Mouse (Mus musculus) thymus, postnatal 25 days (tissue): ENCODE measurements around the gene Parm1.

Experiments
- DNase-seq: peaks from one replicate; pipeline ENCODE4 v3.0.0; 2022

The Parm1 gene

GRCm38 (mm10) chr5:91581799-91582198 lies 64.4 kb downstream of the Parm1 start:
- DNase-seq, result no peak

GRCm38 (mm10) chr5:91586206-91586605 lies 68.8 kb downstream of the Parm1 start:
- no peak for DNase-seq

DNA sequence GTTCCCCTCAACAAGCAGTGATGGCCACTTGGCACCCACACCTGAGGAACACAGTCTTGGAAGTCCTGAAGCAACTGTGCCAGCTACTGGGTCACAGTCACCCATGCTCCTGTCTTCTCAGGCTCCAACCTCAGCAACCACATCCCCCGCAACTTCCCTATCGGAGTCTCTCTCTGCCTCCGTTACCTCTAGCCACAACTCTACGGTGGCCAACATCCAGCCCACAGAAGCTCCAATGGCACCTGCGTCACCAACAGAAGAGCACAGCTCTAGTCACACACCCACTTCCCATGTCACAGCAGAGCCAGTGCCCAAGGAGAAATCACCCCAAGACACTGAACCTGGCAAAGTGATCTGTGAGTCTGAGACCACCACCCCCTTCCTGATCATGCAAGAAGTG lies 76.7 kb downstream of the Parm1 start:
- DNase-seq, result no peak

DNA sequence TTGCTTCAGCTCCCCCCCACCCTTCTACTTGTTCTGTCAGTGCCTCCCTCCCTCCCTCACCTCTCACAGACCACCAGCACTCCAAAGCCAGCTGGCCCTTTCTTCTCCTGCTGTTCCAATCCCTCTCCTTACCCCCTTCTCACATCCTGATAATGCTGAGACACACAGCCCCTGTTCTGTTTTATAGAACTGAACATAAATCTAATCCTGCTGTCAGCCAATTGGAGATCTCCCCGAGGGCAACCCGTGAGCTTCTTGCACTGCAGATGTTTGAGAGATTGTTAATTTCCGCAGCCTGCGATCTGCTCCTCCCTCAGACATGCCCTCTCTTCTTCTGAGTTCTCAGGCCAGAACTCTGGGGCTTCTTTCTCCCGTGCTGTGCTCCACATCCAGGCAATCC lies 79.8 kb downstream of the Parm1 start:
- no peak for DNase-seq

- no peak for DNase-seq
Measured at GRCm38 (mm10) chr5:91599801-91600200, 82.4 kb downstream of the Parm1 start.

- no peak for DNase-seq
Measured at GRCm38 (mm10) chr5:91603347-91603746, 85.9 kb downstream of the Parm1 start.

- DNase-seq, result no peak
Measured at GRCm38 (mm10) chr5:91603787-91604439, 86.5 kb downstream of the Parm1 start.

DNA sequence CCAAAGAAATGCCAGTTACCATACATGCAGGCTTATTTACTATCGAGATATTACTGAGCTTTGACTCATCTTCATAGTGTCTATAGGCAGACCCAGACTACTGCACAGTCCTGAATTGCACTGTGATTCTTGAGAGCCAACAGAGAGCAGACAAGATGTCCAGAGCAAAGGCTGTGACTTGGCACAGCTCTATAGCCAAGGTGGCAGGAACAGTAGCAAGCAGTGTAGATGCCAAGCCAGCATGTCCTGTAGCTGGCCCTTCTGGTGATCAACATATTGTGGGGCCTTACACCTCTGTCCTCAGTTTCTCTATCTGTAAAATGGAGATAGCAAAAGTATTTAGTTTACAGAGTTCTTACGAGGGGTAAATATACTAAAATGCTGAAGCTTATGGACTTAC lies 89.8 kb downstream of the Parm1 start:
- no peak for DNase-seq

DNA sequence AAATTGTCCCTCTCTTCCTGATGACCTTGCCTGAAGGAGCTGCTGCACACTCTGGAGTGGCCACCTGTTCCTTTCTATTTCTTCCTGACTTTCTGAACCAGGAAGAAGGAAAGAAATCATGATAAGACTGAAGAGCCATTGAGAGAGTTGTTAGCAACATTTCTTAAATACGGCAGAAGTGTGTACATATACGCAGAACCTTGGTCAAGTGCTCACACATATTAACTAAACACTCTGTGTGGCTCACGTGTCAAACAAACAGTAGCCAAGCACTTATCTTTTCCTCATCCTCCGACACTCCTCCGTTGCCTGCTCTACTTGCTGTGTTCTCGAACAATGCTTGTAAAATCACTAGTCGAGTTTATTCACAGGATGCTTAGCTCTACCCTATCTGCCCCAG lies 90.4 kb downstream of the Parm1 start:
- DNase-seq, result no peak

DNA sequence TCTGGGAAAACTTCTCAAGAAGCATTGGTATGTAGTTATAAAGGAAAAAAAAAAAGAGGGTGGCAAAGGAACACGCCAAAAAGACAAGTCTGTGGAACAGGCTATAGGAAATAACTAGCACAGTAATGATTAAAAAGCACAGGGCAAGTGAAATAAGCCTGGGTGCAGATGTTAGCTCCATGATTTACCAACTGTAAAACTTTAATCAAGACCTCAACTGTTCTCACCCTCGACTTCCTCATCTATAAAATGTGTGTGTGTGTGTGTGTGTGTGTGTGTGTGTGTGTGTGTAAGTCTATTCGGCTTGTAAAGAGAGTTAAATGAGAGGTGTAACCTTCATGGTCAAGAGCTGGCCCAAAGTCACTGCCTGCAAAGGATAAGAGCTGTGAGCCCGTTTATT lies 91.6 kb downstream of the Parm1 start:
- no peak for DNase-seq

DNA sequence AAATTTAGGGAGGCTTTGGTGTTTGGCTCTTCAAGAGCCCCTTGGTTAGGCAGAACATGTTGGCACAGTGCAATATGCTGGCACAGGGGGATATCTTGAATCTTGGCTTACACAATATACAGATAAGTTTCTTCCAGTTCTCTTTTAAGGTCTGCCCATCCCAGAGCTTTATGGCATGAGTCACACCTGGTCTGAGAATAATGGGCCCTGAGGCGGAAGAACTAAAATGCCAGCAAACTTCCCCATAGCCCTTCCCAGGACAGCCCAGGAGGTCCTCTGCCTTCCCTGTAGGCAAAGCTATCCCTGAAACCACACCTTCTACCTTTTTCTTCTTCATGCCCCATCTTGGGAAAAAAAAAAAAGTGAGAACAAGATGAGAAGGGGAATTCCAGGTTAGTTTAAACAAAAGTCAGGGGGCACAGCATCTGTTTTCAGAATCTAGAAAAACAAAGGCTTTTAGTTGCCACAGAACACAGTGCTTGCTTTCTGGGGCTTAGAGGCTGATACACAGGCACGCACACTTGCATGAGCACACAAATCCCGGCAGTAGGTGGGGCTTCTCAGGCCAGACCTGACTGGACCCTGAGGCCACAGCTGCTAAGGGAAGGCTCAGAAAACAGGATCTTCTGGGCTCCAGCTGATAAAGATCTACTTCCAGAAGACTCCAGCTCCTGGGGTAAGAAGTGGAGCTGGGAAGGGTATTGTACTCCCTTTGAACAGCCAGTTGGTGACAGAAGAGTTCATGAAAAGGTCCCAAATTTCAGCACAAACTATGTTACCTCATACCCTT lies 92.3 kb downstream of the Parm1 start:
- no peak for DNase-seq

DNA sequence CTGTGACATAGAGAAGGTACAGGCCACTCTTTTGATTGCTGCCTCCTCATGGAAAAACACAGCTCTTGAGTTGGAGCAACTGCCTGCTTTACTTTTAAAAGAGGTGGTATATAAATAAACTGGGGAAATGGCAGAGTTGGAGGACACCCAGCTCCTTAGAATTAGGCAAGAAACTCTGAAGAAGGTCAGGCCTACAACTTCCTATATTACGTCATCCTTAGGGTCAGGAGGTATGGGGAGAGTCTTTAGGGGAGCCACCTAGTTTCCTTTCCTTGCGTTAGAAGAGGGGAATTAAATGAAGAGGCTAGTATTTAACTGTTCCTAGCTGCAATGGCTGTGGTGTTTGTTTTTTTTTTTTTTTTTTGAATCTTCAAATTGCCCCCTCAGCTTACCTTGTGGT lies 93.1 kb downstream of the Parm1 start:
- DNase-seq, result no peak

GRCm38 (mm10) chr5:91611589-91611988 lies 94.2 kb downstream of the Parm1 start:
- no peak for DNase-seq

- no peak for DNase-seq
Measured at GRCm38 (mm10) chr5:91617331-91618233, 100.2 kb downstream of the Parm1 start.

DNA sequence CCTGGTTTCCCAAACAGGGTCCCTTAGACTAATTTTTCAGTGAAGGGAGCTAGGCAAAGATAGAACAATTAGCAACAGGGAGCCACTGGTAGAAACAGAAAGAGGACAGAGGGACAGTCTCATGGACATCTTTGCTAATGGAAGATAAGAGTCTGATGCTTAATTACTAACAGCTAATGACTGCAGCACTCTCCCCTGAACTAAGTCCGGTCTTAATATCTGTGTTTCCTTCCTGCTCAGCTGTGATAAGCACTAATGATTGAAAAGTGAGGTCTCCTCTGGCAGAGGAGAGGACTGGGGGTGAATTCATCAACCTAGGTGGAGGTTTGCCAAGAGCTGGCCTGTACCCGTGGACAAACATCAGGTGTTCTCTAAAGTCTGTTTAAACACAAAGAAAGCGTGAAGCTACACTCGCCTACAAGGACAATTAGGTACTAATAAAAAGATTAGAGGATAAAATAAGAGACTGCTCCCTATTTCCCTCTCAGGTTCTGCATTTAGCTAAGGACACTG lies 101.3 kb downstream of the Parm1 start:
- no peak for DNase-seq

GRCm38 (mm10) chr5:91621197-91621596 lies 103.8 kb downstream of the Parm1 start:
- no peak for DNase-seq

- no peak for DNase-seq
Measured at GRCm38 (mm10) chr5:91626823-91627222, 109.4 kb downstream of the Parm1 start.

DNA sequence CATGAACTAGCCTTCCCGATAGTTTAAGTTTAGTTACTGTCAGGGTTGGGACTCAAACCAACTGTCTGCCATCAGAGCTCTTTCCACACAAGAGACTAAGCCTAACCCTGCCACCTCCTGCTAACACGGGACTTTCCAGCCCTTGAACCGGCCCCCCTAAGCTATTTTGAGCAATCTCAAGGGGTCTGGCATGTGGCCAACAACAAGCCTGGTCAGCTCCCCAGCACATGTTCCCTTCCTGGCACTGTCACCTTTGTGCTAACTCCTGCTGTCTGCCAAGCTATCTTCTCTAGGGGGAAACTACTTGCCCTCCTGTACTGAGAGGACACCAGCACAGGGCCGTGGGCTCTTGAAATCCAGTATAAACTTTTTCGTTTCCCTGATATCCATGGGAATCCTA lies 112.1 kb downstream of the Parm1 start:
- DNase-seq, result no peak

DNA sequence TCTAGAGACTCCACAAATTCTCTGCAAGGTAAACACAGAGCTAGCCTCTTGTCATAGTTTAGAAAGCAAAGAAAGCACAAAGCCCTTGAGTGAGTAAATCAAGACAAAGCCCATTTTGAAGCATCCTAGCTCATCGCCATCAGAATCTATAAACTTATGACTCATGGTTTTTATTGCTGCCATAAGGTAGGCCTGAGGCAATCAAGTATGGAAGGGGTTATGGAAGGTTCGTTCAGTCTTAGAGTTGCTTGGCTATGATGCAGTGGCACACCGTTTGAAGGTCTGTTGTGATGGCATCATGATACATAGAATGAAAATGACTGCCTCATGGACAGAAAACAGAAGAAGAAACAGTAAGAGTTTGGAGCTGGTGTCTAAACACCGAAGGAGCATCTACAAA lies 133.9 kb downstream of the Parm1 start:
- no peak for DNase-seq

- DNase-seq, result no peak
Measured at GRCm38 (mm10) chr5:91653061-91653915, 135.9 kb downstream of the Parm1 start.

DNA sequence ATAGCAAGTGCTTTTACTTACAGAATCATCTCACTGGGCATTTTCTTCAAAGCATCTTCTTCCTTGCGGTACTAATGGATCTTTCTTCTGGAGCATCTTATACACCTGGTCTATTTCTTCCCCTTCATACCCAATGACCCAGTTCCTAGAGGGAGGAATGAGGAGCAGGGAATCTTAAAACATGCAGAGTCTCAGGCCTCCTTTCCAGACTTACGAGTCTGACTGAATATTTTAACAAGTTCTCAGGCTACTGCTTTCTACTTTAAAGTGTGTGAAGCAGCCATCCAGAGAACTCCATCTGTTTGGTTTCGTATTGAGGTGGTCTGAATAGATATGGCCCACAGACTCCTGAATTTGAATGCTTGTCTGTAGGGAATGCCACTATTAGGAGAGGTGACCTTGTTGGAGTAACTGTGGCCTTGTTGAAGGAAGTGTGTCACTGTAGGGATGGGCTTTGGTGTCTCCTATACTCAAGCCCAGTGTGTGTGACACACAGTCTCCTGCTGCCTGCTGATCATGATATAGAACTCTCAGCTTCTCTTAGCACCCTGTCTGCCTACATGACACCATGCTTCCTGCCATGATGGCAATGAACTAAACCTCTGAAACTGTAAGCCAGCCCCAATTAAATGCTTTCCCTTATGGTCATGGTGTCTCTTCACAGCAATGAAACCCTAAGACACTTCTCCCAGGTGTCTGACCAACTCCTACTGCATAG lies 137.1 kb downstream of the Parm1 start:
- no peak for DNase-seq

GRCm38 (mm10) chr5:91655263-91655662 lies 137.8 kb downstream of the Parm1 start:
- DNase-seq, result no peak
